Mouse (Mus musculus): ENCODE data around the gene Gm20820. TPM values are rescaled to one million over a fixed set of nuclear protein-coding genes. Genes with fewer than 3 reads are reported as not detected.
"Not testable (repeated sequence)": the region's sequence is repeated elsewhere in the genome, so short reads cannot be mapped to it uniquely, and the experiment has no call there.

Gene Gm20820
- polyA plus RNA-seq (2015; fragmentation: Nextera tagmentation; extraction: Ambion mirVana): not detected in 2 replicates

DNA sequence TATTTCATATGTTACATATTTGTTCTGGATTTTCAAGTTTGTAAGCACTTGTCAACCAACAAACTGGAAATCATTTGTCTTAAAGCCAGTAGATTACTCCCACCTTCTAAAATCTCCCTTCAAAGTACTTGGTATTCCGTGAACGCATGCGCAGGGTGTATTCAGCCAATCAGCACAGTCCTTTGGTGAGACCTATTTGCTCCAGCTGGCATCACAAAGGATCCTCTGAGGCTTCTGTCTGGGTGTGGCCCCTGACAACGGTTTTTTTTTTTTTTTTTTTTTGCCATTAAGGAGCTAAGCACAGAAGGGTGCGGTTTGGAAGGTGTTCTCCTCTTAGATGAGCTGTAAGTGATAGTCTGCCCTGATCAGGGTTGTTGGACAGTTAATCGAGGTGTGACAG lies at the start of gene Gm20820:
Gene Gm20820 (plus strand): TSS at position 301 of the 400 bp plus-strand sequence.
- not testable (repeated sequence) for H3K27ac ChIP-seq, H3K9me3 ChIP-seq

More for the DNA sequence above, at the start of gene Gm20820:
- H3K27me3 ChIP-seq (replicated peaks); H3K36me3 ChIP-seq; H3K9ac ChIP-seq; H3K4me3 ChIP-seq (replicated peaks); H3K4me1 ChIP-seq (replicated peaks); ATAC-seq; H3K4me2 ChIP-seq (replicated peaks): not testable (repeated sequence)
- no CpG with 5 or more reads among the region's 6 CpGs for WGBS
